Mouse (Mus musculus): ENCODE data around the gene Iqgap2. TPM values are rescaled to one million over a fixed set of nuclear protein-coding genes. Genes with fewer than 3 reads are reported as not detected.

The Iqgap2 gene
- total RNA-seq (2021): 1 to 10 TPM; 3.1 to 3.3 TPM
- long read RNA-seq, experiment 1, partial matches to known transcripts: 1 of 1 reads
- long read RNA-seq, experiment 1, other reads (novel, unspliced or antisense): 0 of 1 reads
- long read RNA-seq, experiment 2, partial matches to known transcripts: 0 of 1 reads
- long read RNA-seq, experiment 2, other reads (novel, unspliced or antisense): 1 of 1 reads

GRCm38 (mm10) chr13:95891491-95891925, at the start of gene Iqgap2:
Gene Iqgap2 (minus strand): TSS chr13:95891922.
- intact Hi-C loops (cut with DNase I): loop anchor here (5.0 kb wide), 2 partner anchors 114 to 149 kb away; no protein-coding TSS in a partner anchor

GRCm38 (mm10) chr13:95940811-95941210, 49.1 kb upstream of the Iqgap2 start:
- intact Hi-C loops (cut with DNase I): no loop called here
- no peak for DNase-seq

More at GRCm38 (mm10) chr13:95891491-95891925, at the start of gene Iqgap2:
- no peak for DNase-seq

GRCm38 (mm10) chr13:95924201-95924621, 32.5 kb upstream of the Iqgap2 start:
- intact Hi-C loops (cut with DNase I): no loop called here
- DNase-seq: no peak

DNA sequence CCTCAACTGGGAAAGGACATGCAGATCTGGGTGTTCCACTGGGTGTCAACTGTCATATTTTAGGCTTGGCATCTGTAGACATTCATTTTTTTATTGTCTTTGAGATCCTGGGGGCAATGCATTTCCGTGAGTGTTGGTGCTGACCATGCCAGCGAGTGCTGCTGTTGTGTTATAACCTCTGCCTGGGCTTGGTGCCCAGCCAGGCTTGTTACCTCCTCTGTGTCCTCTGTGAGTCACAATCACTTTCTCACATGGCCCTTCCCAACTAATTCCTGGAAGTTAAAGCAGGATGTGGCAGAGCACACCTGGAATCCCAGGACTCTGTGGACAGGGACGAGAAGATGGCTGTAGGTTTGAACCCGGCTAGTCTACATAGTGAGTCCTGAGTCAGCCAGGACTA, 30.9 kb upstream of the Iqgap2 start:
- no peak for DNase-seq
- intact Hi-C loops (cut with DNase I): no loop called here

DNA sequence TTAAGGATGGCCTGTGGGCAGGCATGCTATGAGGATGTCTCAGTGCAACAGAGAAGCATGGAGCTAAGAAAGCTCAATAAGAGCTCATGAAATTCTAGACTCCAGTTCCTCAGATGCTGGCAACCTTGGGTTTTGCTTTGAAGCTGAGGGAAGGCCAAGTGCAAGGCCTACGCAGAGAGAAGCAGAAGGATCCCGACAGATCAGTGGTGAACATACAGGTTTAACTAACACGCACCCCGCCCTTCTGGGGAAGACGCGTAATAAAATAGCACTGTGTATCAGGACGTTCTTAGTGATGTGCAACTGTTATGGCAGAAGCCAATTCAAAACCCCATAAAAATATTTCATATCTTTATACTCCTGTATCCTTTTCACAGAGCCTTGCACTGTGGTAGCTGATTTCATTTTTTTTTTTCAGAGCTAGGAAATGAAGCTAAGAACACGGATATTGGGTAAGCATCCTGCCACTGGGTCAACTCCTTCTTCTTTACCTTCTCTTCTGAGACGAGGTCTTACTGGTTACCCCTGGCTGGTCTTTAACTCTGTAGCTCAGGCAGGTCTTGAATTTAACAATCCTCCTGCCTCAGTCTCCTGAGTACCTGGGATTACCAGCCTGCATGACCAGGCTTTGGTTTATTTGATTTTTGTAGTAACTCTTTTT, 27.0 kb upstream of the Iqgap2 start:
- no peak for DNase-seq
- intact Hi-C loops (cut with DNase I): no loop called here

- intact Hi-C loops (cut with DNase I): no loop called here
- DNase-seq: no peak
Measured at GRCm38 (mm10) chr13:95913046-95913406, 21.3 kb upstream of the Iqgap2 start.

DNA sequence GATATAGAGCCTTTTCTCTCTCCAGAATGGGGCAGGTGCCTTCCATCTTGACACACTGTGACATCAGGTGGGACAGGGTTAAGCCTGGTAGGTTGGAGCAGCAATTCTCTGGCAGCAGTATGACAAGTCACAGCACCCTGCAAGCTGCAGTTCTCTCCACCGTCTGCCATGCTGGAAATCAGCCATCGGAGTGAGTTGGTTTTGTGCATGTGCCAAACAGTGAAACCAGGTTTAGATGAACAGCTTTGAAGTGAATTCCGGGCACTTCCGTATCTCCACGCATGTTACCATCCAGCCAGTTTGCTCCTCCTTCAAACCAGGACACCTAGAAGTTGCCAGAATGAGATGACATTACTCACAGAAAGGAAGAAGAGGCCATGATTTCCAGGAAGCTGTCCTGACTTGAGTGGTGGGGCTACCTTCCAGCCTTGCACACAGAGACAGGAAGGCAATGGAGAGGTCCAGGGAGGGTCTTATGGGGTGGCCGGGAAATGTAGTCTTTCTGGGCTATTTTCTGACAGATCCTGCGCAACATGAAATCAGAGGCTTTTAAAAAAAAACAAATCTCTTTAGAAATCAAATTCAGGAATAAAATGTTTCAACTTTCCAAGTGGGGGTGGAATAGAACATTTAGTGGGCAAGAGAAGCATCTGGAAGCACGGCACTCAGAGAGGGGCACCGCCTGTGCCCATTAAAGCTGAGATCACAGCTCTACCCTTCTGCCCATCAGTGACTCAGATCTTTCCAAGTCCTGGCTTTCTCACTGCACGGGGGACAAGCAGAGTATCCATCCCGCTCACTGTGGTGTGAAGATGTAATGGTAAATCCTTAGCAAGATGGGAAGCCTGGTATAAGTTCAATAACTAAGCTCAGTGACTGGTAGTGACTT, 20.7 kb upstream of the Iqgap2 start:
- intact Hi-C loops (cut with DNase I): no loop called here
- peak in 1 of 2 experiments; percentile 17 for DNase-seq

DNA sequence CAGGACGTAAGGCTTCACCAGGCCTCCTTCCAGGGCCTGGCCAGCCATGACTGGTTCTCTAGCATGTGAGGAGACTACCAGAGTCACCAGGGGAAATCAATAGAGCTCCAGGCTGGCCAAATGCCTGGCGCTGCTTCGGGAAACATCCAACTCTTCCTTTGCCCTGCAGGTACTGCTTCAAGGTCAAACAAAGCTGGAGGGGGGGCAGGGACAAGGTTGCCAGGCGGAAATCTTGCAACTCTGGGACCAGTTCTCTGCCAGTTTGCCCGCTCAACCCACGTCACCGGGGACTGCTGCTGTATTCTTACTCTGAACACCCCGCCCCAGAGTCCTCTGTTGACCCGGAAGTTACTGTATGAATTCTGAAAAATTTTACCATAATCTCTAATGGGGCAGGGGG, 18.5 kb upstream of the Iqgap2 start:
- intact Hi-C loops (cut with DNase I): no loop called here
- DNase-seq: no peak

- no peak for DNase-seq
Measured at GRCm38 (mm10) chr13:95909244-95909643, 17.5 kb upstream of the Iqgap2 start.

GRCm38 (mm10) chr13:95902696-95903095, 11.0 kb upstream of the Iqgap2 start:
- intact Hi-C loops (cut with DNase I): no loop called here
- no peak for DNase-seq

More at GRCm38 (mm10) chr13:95909244-95909643, 17.5 kb upstream of the Iqgap2 start:
- intact Hi-C loops (cut with DNase I): no loop called here

GRCm38 (mm10) chr13:95899885-95900650, 8.3 kb upstream of the Iqgap2 start:
- intact Hi-C loops (cut with DNase I): no loop called here
- no peak for DNase-seq

DNA sequence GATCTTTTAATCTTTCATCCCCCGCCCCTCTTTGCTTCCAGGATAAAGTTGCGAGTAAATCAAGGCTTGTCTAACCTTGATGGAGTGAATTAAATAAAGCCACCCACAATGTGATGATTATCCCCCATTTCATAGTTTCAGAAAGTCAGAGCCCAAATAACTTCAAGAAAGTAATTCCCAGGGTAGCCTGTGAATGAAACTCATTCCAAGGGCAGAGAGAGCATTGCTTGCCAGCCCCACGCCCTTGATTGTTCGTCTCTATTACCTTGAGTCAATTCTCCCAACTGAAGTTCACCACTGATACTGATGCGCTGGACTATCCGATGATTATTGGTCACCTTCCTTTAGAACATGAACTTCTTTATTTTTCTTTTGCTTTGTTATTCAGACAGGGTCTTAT, 4.8 kb upstream of the Iqgap2 start:
- DNase-seq: no peak
- intact Hi-C loops (cut with DNase I): no loop called here

- DNase-seq: no peak
- intact Hi-C loops (cut with DNase I): loop anchor here (2.0 to 5.0 kb wide), 3 partner anchors 116 to 330 kb away; no protein-coding TSS in a partner anchor
Measured at GRCm38 (mm10) chr13:95893166-95893565, 1.4 kb upstream of the Iqgap2 start.

DNA sequence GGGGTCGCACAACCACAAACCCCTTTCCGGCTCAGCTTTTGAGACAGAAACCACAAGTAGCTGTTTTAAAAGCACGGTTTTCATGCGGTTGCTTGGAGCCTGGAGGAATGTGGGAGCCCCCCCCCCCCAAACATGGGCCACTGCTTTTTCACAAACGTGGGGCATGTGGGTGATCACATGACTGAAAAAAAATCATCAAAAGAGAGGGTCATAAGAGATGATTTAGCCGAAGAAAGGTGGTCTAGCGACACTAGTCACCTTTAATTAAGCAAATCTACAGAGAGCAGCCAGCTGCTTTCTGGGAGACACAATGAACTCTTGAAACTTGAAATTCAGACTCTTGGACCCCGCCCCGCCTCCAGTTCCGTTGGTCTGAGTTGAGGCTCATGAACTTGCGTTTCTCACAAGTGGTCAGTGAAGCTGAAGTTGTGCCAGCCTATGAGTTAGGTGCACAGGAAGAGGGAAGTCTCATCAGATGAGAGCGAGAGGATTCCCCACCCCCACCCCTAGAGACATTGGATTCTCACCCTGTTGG, 956 bp upstream of the Iqgap2 start:
- DNase-seq: no peak
- intact Hi-C loops (cut with DNase I): loop anchor here (2.0 to 5.0 kb wide), 3 partner anchors 115 to 330 kb away; no protein-coding TSS in a partner anchor

DNA sequence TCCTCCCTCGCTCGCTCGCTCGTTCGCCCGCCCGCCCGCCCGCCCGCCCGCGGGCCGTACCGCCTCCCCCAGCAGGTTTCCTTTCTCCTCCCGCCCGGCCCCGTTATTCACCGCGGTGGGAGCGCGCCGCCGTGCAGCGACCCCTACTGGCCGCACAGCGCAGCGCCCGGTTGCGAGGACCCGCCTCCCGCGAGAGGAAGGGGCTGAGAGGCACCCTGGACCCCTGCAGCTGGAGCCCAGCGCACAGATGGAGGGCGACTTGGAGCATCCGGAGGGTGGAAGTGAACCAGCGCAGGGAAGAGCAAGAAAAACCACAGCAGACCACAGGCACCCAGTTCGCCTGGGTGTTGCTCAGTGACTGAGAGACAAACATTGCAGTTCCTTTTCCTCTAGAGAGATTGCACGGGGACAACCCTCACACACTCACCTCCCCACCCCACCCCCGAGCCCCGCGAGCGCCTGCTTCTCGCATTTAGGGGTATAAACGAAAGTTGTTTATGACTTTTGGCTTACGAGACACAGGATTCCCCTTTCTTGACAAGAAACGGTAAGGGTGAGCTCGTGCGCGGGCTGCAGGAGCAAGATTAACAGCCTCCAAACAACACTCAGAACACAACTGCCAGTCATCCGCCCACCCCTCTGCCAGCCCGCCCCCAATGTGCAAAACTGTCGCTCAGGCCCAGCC, 346 bp upstream of the Iqgap2 start:
- peak; percentile 84 to 88 for DNase-seq
- intact Hi-C loops (cut with DNase I): loop anchor here (2.0 to 5.0 kb wide), 3 partner anchors 115 to 329 kb away; no protein-coding TSS in a partner anchor

DNA sequence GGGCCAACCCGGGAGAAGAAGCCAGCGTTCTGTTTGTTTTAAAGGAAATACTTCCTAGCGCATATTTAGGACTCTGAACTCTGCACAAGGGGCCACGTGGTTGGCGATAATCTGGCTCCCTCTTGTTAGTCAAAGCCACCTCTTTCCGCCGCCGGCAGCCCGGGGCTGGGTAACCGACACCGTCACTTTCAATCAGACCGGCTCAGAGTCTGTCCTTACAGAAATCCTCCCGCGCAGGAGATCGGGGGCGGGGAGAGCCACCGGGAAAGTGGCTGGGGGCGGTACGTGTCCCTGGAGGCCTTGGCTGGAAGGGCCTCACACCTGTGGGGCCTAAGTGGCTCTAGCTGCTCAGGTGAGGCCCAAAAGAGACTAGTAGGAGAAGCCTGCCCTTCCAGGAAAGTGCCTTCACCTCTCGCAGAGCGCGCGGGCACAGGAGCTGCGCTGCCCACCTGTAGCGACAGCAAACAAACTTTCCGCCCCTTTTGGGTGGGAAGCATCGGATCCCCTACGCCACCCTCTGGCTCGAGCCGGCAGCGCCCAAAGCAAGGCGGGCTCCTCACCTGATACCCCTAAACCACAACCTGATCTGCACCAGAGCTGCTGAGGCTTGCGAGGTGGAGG, 761 bp downstream of the Iqgap2 start:
- peak; percentile 23 to 25 for DNase-seq
- intact Hi-C loops (cut with DNase I): loop anchor here (5.0 kb wide), 2 partner anchors 114 to 149 kb away; no protein-coding TSS in a partner anchor

DNA sequence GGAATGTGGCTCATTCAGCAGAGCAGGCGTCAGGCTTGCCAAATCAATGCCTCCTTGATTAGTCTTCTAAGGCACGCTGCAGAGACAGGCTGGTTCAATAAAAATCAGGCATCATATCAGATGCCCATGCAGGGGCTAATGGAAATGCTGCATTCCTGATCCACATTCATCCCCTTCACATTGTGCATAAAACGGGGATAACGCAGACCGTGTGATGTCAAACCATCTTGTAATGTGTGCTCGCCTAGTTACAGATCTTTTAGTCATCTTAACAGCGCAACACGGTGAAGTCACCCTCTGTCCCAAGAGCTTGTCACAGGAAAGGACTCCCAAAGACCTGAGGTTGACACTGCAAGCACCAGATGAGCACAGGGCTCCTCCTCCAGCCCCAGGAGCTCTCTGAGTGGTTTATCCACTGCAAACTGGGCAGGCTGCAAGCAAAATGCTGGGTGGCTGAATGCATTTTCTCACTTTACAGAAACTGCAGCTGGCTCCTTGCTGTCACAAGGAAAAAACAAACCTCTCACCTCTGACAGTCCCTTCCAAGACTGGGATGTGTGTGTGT, 1.7 kb downstream of the Iqgap2 start:
- intact Hi-C loops (cut with DNase I): loop anchor here (5.0 kb wide), 2 partner anchors 113 to 148 kb away; no protein-coding TSS in a partner anchor
- peak in 1 of 2 experiments; percentile 10 for DNase-seq

GRCm38 (mm10) chr13:95889366-95889765, 2.4 kb downstream of the Iqgap2 start:
- intact Hi-C loops (cut with DNase I): no loop called here
- no peak for DNase-seq
